Mouse (Mus musculus): Measurements from ENCODE around the gene Prelid1. TPM values are rescaled to one million over a fixed set of nuclear protein-coding genes. Genes with fewer than 3 reads are reported as not detected.
A peak's percentile ranks its signal among the peaks of the same experiment; 100 is the strongest.

The Prelid1 gene
- total and polyA plus RNA-seq, 2 experiments from 2014 or later, result 210 to 318 TPM

DNA sequence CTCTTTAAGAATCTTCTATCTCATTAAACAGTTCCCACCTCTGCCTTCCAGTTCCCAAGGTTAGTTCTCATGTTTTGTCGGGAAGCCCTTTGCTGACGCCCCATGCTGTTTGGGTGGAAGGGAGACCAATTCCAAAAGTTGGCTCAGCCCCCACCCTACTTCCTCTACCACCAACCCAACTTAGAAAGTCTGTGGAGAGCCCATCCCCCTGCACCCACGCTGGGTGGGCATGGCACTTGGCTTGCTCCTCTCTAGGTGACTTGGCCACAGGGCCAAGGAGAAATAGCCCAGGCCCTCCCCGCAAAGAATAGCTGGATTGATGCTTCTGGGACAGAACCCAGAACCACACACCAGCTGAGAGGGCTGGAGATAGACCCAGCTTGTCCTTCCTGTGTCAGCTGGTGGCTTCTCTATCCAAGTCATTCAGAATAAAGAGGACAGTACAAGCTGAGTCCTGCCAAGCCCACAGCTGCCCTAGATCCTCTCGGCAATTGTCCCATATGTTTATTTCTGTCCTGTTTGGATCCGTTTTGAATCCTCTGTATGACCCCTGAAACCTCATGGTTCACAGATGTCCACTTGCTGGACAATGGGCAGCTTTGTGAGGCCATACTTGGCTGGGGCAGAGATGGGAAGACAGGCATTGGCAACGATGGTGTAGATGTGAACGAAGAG, 50.8 kb downstream of the Prelid1 start:
- DNase-seq (ENCODE audit: low spot score) (peak; percentile 39), ATAC-seq (ENCODE audit: low FRiP score) (no peak; the same call in 1 of the 2 replicates)
- Histone ChIP-seq H3K36me3 (ENCODE audit: insufficient read depth, low read length) (no peaks in the 10 kb centered on the region), H3K4me1 (ENCODE audit: insufficient read depth, low read length) (no peaks in the 10 kb centered on the region), H3K9ac (replicated peaks; ENCODE audit: low read length, poor library complexity, severe bottlenecking) (no peak overlapping the region), H3K9me3 (ENCODE audit: low read length) (no peaks in the 10 kb centered on the region), H3K4me2 (ENCODE audit: low read depth, low read length, poor library complexity, severe bottlenecking) (no peak overlapping the region), H3K27me3 (ENCODE audit: insufficient read depth, low read length) (0 out of 2 replicates have a peak, but pooled peaks cover 10% of the 10 kb centered on the region), H3K27ac (ENCODE audit: low read depth, low read length) (no peak overlapping the region), H3K4me3 (ENCODE audit: low read depth, low read length) (no peak overlapping the region)
- 82% methylated on average over 8 of the region's 8 CpGs for WGBS
- TF ChIP-seq CTCF (IDR thresholded peaks at IDR 0.05), result no peak

DNA sequence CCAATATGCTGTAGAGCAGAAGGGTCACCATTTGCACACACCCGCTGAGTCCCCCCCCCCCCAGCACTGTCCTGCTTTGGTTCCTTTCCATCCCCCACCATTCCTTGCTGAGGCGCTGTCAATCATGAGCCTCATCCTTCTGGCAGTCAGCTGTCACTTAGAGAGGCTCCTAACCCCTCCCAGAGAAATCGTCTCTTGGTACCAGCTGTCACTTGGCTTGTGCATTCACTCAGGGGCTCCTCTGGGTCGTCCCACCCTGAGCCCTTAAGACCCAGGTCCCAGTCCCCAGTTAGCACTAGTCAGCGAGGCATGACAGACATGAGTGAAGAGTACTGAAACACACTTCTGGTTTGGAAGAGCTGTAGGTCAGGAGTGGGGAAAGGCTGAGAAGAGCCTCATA, 51.4 kb downstream of the Prelid1 start:
- WGBS, result 44% methylated on average over 5 of the region's 5 CpGs
- H3K4me1 ChIP-seq (ENCODE audit: insufficient read depth, low read length), result no peaks in the 10 kb centered on the region

GRCm38 (mm10) chr13:55374206-55374924, 54.1 kb downstream of the Prelid1 start:
- Histone ChIP-seq H3K4me1 (ENCODE audit: insufficient read depth, low read length) (no peaks in the 10 kb centered on the region), H3K27ac (ENCODE audit: low read depth, low read length) (no peak overlapping the region), H3K4me3 (ENCODE audit: low read depth, low read length) (no peak overlapping the region), H3K9me3 (ENCODE audit: low read length) (no peaks in the 10 kb centered on the region), H3K36me3 (ENCODE audit: insufficient read depth, low read length) (no peaks in the 10 kb centered on the region), H3K4me2 (ENCODE audit: low read depth, low read length, poor library complexity, severe bottlenecking) (no peak overlapping the region), H3K27me3 (ENCODE audit: insufficient read depth, low read length) (peaks cover 25% of the 10 kb centered on the region), H3K9ac (replicated peaks; ENCODE audit: low read length, poor library complexity, severe bottlenecking) (no peak overlapping the region)
- TF ChIP-seq CTCF (IDR thresholded peaks at IDR 0.05), result no peak
- ATAC-seq (ENCODE audit: low FRiP score), result no peak
- DNase-seq (ENCODE audit: low spot score), result no peak
- 72% methylated on average over 6 of the region's 6 CpGs for WGBS

More for the DNA sequence above, 51.4 kb downstream of the Prelid1 start:
- Histone ChIP-seq H3K27me3 (ENCODE audit: insufficient read depth, low read length) (0 out of 2 replicates have a peak, but pooled peaks cover 10% of the 10 kb centered on the region), H3K9ac (replicated peaks; ENCODE audit: low read length, poor library complexity, severe bottlenecking) (no peak overlapping the region), H3K36me3 (ENCODE audit: insufficient read depth, low read length) (no peaks in the 10 kb centered on the region), H3K4me2 (ENCODE audit: low read depth, low read length, poor library complexity, severe bottlenecking) (no peak overlapping the region), H3K4me3 (ENCODE audit: low read depth, low read length) (no peak overlapping the region), H3K27ac (ENCODE audit: low read depth, low read length) (no peak overlapping the region), H3K9me3 (ENCODE audit: low read length) (no peaks in the 10 kb centered on the region)
- no peak for DNase-seq (ENCODE audit: low spot score)
- TF ChIP-seq CTCF (IDR thresholded peaks at IDR 0.05), result no peak
- no peak for ATAC-seq (ENCODE audit: low FRiP score)

Other genes starting within 250 kb of the Prelid1 start
- 10.5 and 10.7 TPM in 2 replicates for gene Uimc1, start 220.2 kb upstream of the Prelid1 start, total RNA-seq (2014; rRNA removed)
- gene Uimc1, start 220.2 kb upstream of the Prelid1 start, polyA plus RNA-seq (2015; fragmentation: Nextera tagmentation; extraction: Ambion mirVana), result 12.8 and 13.3 TPM in 2 replicates
- gene Zfp346, start 215.2 kb upstream of the Prelid1 start, total RNA-seq (2014; rRNA removed), result 32.8 and 36.8 TPM in 2 replicates
- gene Zfp346, start 215.2 kb upstream of the Prelid1 start, polyA plus RNA-seq (2015; fragmentation: Nextera tagmentation; extraction: Ambion mirVana), result 24.2 and 24.8 TPM in 2 replicates
- gene Gm17617, start 187.0 kb upstream of the Prelid1 start, total RNA-seq (2014; rRNA removed), result not detected in 2 replicates
- not detected in 2 replicates for gene Gm17617, start 187.0 kb upstream of the Prelid1 start, polyA plus RNA-seq (2015; fragmentation: Nextera tagmentation; extraction: Ambion mirVana)
- gene Fgfr4, start 167.9 kb upstream of the Prelid1 start, total RNA-seq (2014; rRNA removed), result 0.44 and 0.61 TPM in 2 replicates
- gene Fgfr4, start 167.9 kb upstream of the Prelid1 start, polyA plus RNA-seq (2015; fragmentation: Nextera tagmentation; extraction: Ambion mirVana), result 0.52 and 0.63 TPM in 2 replicates
- gene Nsd1, start 110.7 kb upstream of the Prelid1 start, total RNA-seq (2014; rRNA removed), result 103 and 111 TPM in 2 replicates
- gene Nsd1, start 110.7 kb upstream of the Prelid1 start, polyA plus RNA-seq (2015; fragmentation: Nextera tagmentation; extraction: Ambion mirVana), result 47.0 and 56.2 TPM in 2 replicates
- 70.0 and 88.1 TPM in 2 replicates for gene Rab24, start 1.4 kb downstream of the Prelid1 start, total RNA-seq (2014; rRNA removed)
- gene Rab24, start 1.4 kb downstream of the Prelid1 start, polyA plus RNA-seq (2015; fragmentation: Nextera tagmentation; extraction: Ambion mirVana), result 83.2 and 84.2 TPM in 2 replicates
- 6.6 and 7.2 TPM in 2 replicates for gene Mxd3, start 9.3 kb downstream of the Prelid1 start, total RNA-seq (2014; rRNA removed)
- 3.5 and 3.6 TPM in 2 replicates for gene Mxd3, start 9.3 kb downstream of the Prelid1 start, polyA plus RNA-seq (2015; fragmentation: Nextera tagmentation; extraction: Ambion mirVana)
- 55.7 and 55.9 TPM in 2 replicates for gene Lman2, start 42.3 kb downstream of the Prelid1 start, total RNA-seq (2014; rRNA removed)
- 32.8 and 35.0 TPM in 2 replicates for gene Lman2, start 42.3 kb downstream of the Prelid1 start, polyA plus RNA-seq (2015; fragmentation: Nextera tagmentation; extraction: Ambion mirVana)
- 0.44 and 1.1 TPM in 2 replicates for gene Rgs14, start 49.2 kb downstream of the Prelid1 start, total RNA-seq (2014; rRNA removed)
- 1.3 and 1.5 TPM in 2 replicates for gene Rgs14, start 49.2 kb downstream of the Prelid1 start, polyA plus RNA-seq (2015; fragmentation: Nextera tagmentation; extraction: Ambion mirVana)
- gene Slc34a1, start 77.7 kb downstream of the Prelid1 start, total RNA-seq (2014; rRNA removed), result not detected in 2 replicates
- gene Slc34a1, start 77.7 kb downstream of the Prelid1 start, polyA plus RNA-seq (2015; fragmentation: Nextera tagmentation; extraction: Ambion mirVana), result 0.04 TPM in 1 of 2 replicates, not detected in the other
- 0.71 TPM in 1 of 2 replicates, not detected in the other for gene Pfn3, start 94.7 kb downstream of the Prelid1 start, total RNA-seq (2014; rRNA removed)
- gene Pfn3, start 94.7 kb downstream of the Prelid1 start, polyA plus RNA-seq (2015; fragmentation: Nextera tagmentation; extraction: Ambion mirVana), result 1.5 and 1.6 TPM in 2 replicates
- not detected in 2 replicates for gene F12, start 106.3 kb downstream of the Prelid1 start, total RNA-seq (2014; rRNA removed)
- gene F12, start 106.3 kb downstream of the Prelid1 start, polyA plus RNA-seq (2015; fragmentation: Nextera tagmentation; extraction: Ambion mirVana), result 0.43 and 0.49 TPM in 2 replicates
- 70.4 and 71.9 TPM in 2 replicates for gene Grk6, start 124.6 kb downstream of the Prelid1 start, total RNA-seq (2014; rRNA removed)
- gene Grk6, start 124.6 kb downstream of the Prelid1 start, polyA plus RNA-seq (2015; fragmentation: Nextera tagmentation; extraction: Ambion mirVana), result 35.5 and 35.8 TPM in 2 replicates
- 101 and 131 TPM in 2 replicates for gene Prr7, start 143.8 kb downstream of the Prelid1 start, total RNA-seq (2014; rRNA removed)
- 6.6 and 8.1 TPM in 2 replicates for gene Prr7, start 143.8 kb downstream of the Prelid1 start, polyA plus RNA-seq (2015; fragmentation: Nextera tagmentation; extraction: Ambion mirVana)
- 498 and 510 TPM in 2 replicates for gene Dbn1, start 167.6 kb downstream of the Prelid1 start, total RNA-seq (2014; rRNA removed)
- gene Dbn1, start 167.6 kb downstream of the Prelid1 start, polyA plus RNA-seq (2015; fragmentation: Nextera tagmentation; extraction: Ambion mirVana), result 482 and 484 TPM in 2 replicates
- gene Pdlim7, start 193.2 kb downstream of the Prelid1 start, total RNA-seq (2014; rRNA removed), result 32.3 and 41.3 TPM in 2 replicates
- 153 and 171 TPM in 2 replicates for gene Pdlim7, start 193.2 kb downstream of the Prelid1 start, polyA plus RNA-seq (2015; fragmentation: Nextera tagmentation; extraction: Ambion mirVana)
- 3.0 and 4.5 TPM in 2 replicates for gene Dok3, start 208.8 kb downstream of the Prelid1 start, total RNA-seq (2014; rRNA removed)
- 1.4 and 1.6 TPM in 2 replicates for gene Dok3, start 208.8 kb downstream of the Prelid1 start, polyA plus RNA-seq (2015; fragmentation: Nextera tagmentation; extraction: Ambion mirVana)
- 51.9 and 58.9 TPM in 2 replicates for gene Ddx41, start 216.2 kb downstream of the Prelid1 start, total RNA-seq (2014; rRNA removed)
- 45.4 and 49.1 TPM in 2 replicates for gene Ddx41, start 216.2 kb downstream of the Prelid1 start, polyA plus RNA-seq (2015; fragmentation: Nextera tagmentation; extraction: Ambion mirVana)

All from midbrain, postnatal 0 days (tissue).